Mouse (Mus musculus) MEL (cell line): ENCODE measurements around the gene Pam16. TPM values are rescaled to one million over a fixed set of nuclear protein-coding genes. Genes with fewer than 3 reads are reported as not detected.

Source experiments
- DNase-seq: peaks from one replicate; pipeline ENCODE4 v3.0.0; 2011; ENCODE audit warnings: low read depth, low spot score
- H3K27ac ChIP-seq: 2 replicates; pipeline ENCODE4 v1.5.1; 2012; ENCODE audit warnings: low read depth, mild to moderate bottlenecking, control low read depth, low read length, moderate library complexity; ENCODE audit not compliant: control insufficient read depth
- H3K27me3 ChIP-seq, 2 experiments: fragments of 150-350 bp in 1 of 2; sonication (generic) in 1 of 2; 2 replicates each; pipeline ENCODE4 v1.6.1; 2012; ENCODE audit warnings: low read length in 2 of 2, mild to moderate bottlenecking in 2 of 2, improper control_type of control experiment in 1 of 2, moderate library complexity in 1 of 2; ENCODE audit not compliant: insufficient read depth in 2 of 2, control insufficient read depth in 1 of 2
- H3K36me3 ChIP-seq, 2 experiments: 2 replicates each; pipeline ENCODE4 v1.6.1; 2012 to 2014; ENCODE audit warnings: low read length in 2 of 2, improper control_type of control experiment in 1 of 2, inconsistent platforms in 1 of 2, mild to moderate bottlenecking in 1 of 2; ENCODE audit not compliant: insufficient read depth in 2 of 2, control insufficient read depth in 1 of 2
- H3K4me1 ChIP-seq, 2 experiments: fragments of 150-350 bp in 1 of 2; sonication (generic) in 1 of 2; 2 replicates each; pipeline ENCODE4 v1.6.1; 2012; ENCODE audit warnings: low read length in 2 of 2, improper control_type of control experiment in 1 of 2, mild to moderate bottlenecking in 1 of 2; ENCODE audit not compliant: insufficient read depth in 2 of 2, control insufficient read depth in 1 of 2
- H3K4me3 ChIP-seq, 2 experiments: fragments of 150-350 bp in 1 of 2; sonication (generic) in 1 of 2; 2 replicates each; pipeline ENCODE4 v1.5.1; 2012; ENCODE audit warnings: low read depth in 2 of 2, low read length in 2 of 2, mild to moderate bottlenecking in 2 of 2, moderate library complexity in 2 of 2, control low read depth in 1 of 2, improper control_type of control experiment in 1 of 2; ENCODE audit not compliant: control insufficient read depth in 1 of 2, insufficient read depth in 1 of 2
- H3K79me2 ChIP-seq: 2 replicates; pipeline ENCODE4 v1.6.1; 2012; ENCODE audit warnings: mild to moderate bottlenecking, low read length, moderate library complexity; ENCODE audit not compliant: control insufficient read depth, poor library complexity, insufficient read depth
- H3K9ac ChIP-seq: 2 replicates; pipeline ENCODE4 v1.6.1; 2012; ENCODE audit warnings: low read depth, mild to moderate bottlenecking, control low read depth, low read length, moderate library complexity; ENCODE audit not compliant: control insufficient read depth, poor library complexity, severe bottlenecking
- H3K9me3 ChIP-seq: fragments of 150-350 bp; sonication (generic); replicated peaks from 2 replicates; pipeline ENCODE4 v1.6.1; 2012; ENCODE audit warnings: mild to moderate bottlenecking, low read length, improper control_type of control experiment, moderate library complexity; ENCODE audit not compliant: insufficient read depth
- BHLHE40 ChIP-seq: IDR thresholded peaks from 2 replicates; pipeline ENCODE4 v1.6.1; 2012; ENCODE audit warnings: low read depth, mild to moderate bottlenecking, inconsistent platforms, low read length, improper control_type of control experiment, borderline replicate concordance
- CHD1 ChIP-seq: IDR thresholded peaks from 2 replicates; pipeline ENCODE4 v1.6.1; 2012; ENCODE audit warnings: low read depth, mild to moderate bottlenecking, inconsistent platforms, low read length, improper control_type of control experiment
- CHD2 ChIP-seq: IDR thresholded peaks from 2 replicates; pipeline ENCODE4 v1.6.1; 2011; ENCODE audit warnings: low read length, improper control_type of control experiment
- E2F4 ChIP-seq: IDR thresholded peaks from 2 replicates; pipeline ENCODE4 v1.6.1; 2011; ENCODE audit warnings: low read depth, low read length, improper control_type of control experiment, borderline replicate concordance
- ETS1 ChIP-seq: IDR thresholded peaks from 2 replicates; pipeline ENCODE4 v1.6.1; 2012; ENCODE audit warnings: low read depth, mild to moderate bottlenecking, inconsistent platforms, low read length, improper control_type of control experiment, moderate library complexity
- GABPA ChIP-seq: IDR thresholded peaks from 2 replicates; pipeline ENCODE4 v1.6.1; 2012; ENCODE audit warnings: low read depth, mild to moderate bottlenecking, inconsistent platforms, low read length, improper control_type of control experiment, moderate library complexity
- MAFK ChIP-seq: IDR thresholded peaks from 2 replicates; pipeline ENCODE4 v1.6.1; 2011; ENCODE audit warnings: low read depth, mild to moderate bottlenecking, low read length, improper control_type of control experiment, borderline replicate concordance
- MAX ChIP-seq: IDR thresholded peaks from 2 replicates; pipeline ENCODE4 v1.6.1; 2011; ENCODE audit warnings: low read length, improper control_type of control experiment
- MEF2A ChIP-seq: IDR thresholded peaks from 2 replicates; pipeline ENCODE4 v1.6.1; 2014; ENCODE audit warnings: low read depth, mild to moderate bottlenecking, inconsistent platforms, low read length, improper control_type of control experiment; ENCODE audit not compliant: poor library complexity, insufficient replicate concordance, severe bottlenecking; ENCODE audit errors: extremely low read depth
- MYC ChIP-seq: IDR thresholded peaks from 2 replicates; pipeline ENCODE4 v1.6.1; 2011; ENCODE audit warnings: low read depth, mild to moderate bottlenecking, low read length, improper control_type of control experiment, moderate library complexity
- POLR2AphosphoS2 ChIP-seq: IDR thresholded peaks from 2 replicates; pipeline ENCODE4 v1.6.1; 2011; ENCODE audit warnings: low read length, improper control_type of control experiment
- RAD21 ChIP-seq: IDR thresholded peaks from 2 replicates; pipeline ENCODE4 v1.6.1; 2011; ENCODE audit warnings: mild to moderate bottlenecking, low read depth, low read length, improper control_type of control experiment
- TAL1 ChIP-seq: IDR thresholded peaks from 2 replicates; pipeline ENCODE4 v1.6.1; 2012; ENCODE audit warnings: mild to moderate bottlenecking, inconsistent platforms, low read length, moderate library complexity, mixed read lengths
- TCF12 ChIP-seq: IDR thresholded peaks from 2 replicates; pipeline ENCODE4 v1.6.1; 2014; ENCODE audit warnings: low read depth, mild to moderate bottlenecking, inconsistent platforms, low read length, improper control_type of control experiment, moderate library complexity
- USF1 ChIP-seq: IDR thresholded peaks from 2 replicates; pipeline ENCODE4 v1.6.1; 2014; ENCODE audit warnings: low read depth, mild to moderate bottlenecking, inconsistent platforms, low read length, improper control_type of control experiment, moderate library complexity
- USF2 ChIP-seq, 2 experiments: IDR thresholded peaks; 2 replicates each; pipeline ENCODE4 v1.6.1; 2011 to 2012; ENCODE audit warnings: improper control_type of control experiment in 2 of 2, low read length in 2 of 2, borderline replicate concordance in 1 of 2, inconsistent platforms in 1 of 2, low read depth in 1 of 2, mild to moderate bottlenecking in 1 of 2; ENCODE audit not compliant: insufficient read depth in 1 of 2
- ZNF384 ChIP-seq: IDR thresholded peaks from 2 replicates; pipeline ENCODE4 v1.6.1; 2012; ENCODE audit warnings: low read depth, mild to moderate bottlenecking, inconsistent platforms, low read length, improper control_type of control experiment
- polyA plus RNA-seq, 2 experiments: library from polyadenylated mRNA; stranded (reverse) in 1 of 2; unstranded in 1 of 2; fragments of >175 nt in 1 of 2; fragments of >200 nt in 1 of 2; gene quantifications; 2 replicates each; pipeline versions ENCODE4 v1.2.1 to v1.2.4; 2012; ENCODE audit warnings: low replicate concordance in 2 of 2, low read depth in 1 of 2; ENCODE audit not compliant: insufficient read length in 2 of 2, insufficient read depth in 1 of 2, missing spikeins in 1 of 2
- total RNA-seq: library from RNA; depleted of rRNA; stranded (reverse); fragments of 300-350 nt; gene quantifications from 2 replicates; pipeline ENCODE4 v1.2.3, GENCODE M21; 2012

Pam16 gene
- total and polyA plus RNA-seq, 3 experiments = 13.6 to 121 TPM; not detected in 1

DNA sequence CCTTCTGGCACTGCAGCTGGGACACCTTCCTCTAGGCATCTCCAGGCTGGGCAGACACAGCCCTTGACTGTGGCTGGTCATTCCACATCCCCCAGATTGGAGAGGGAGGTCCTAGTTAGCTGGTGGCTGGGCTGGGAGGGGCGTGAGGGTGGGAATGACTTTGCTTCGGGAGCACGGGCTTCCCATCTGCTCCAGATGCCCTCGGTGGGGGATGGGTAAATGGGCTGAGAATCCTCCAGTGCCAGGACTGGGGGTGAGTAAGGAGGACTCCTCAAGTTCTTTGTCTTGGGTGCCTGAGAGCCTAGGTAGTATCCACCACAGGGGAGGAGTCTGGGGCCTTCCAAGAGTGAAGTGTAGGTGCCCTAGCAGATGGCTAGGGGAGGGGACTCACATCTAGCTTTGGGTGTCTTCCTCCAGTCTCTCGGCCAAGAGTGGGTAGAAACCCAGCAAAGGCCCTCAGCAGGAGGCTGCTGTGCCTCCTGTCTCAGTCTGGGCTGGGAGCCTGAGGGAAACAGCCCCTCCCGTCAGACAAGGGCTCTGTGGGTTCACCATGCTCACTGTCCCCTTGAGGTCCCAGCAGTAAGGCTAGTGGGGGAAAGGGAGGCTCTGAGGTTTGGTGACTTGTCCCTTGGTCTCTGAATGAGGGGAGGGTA, 25.8 kb downstream of the Pam16 start:
- no peaks in the 10 kb centered on the region for H3K79me2 ChIP-seq
- TF ChIP-seq MEF2A = no peak
- TF ChIP-seq RAD21 = no peak
- TF ChIP-seq MAFK = no peak
- TF ChIP-seq CHD2 = no peak
- TF ChIP-seq ZNF384 = no peak
- H3K27me3 ChIP-seq = 0 out of 4 replicates have a peak, but pooled peaks cover 0 to 3% of the 10 kb centered on the region in 2 experiments
- no peaks in the 10 kb centered on the region; a peak in 1 of 4 replicates for H3K4me1 ChIP-seq
- H3K9ac ChIP-seq = no peak overlapping the region
- H3K9me3 ChIP-seq = no peaks in the 10 kb centered on the region
- no peaks in the 10 kb centered on the region for H3K36me3 ChIP-seq
- H3K4me3 ChIP-seq = no peak overlapping the region
- no peak for DNase-seq
- no peak overlapping the region for H3K27ac ChIP-seq

- Histone ChIP-seq H3K27me3 (0 out of 4 replicates have a peak, but pooled peaks cover 0 to 3% of the 10 kb centered on the region in 2 experiments), H3K9ac (no peak overlapping the region), H3K36me3 (no peaks in the 10 kb centered on the region), H3K79me2 (no peaks in the 10 kb centered on the region), H3K4me1 (no peaks in the 10 kb centered on the region; a peak in 2 of 4 replicates), H3K9me3 (no peaks in the 10 kb centered on the region), H3K27ac (no peak overlapping the region), H3K4me3 (no peak overlapping the region)
- no peak for DNase-seq
- no peak for TF ChIP-seq TAL1
- TF ChIP-seq E2F4 = no peak
- TF ChIP-seq USF1 = no peak
- TF ChIP-seq MYC = no peak
- no peak for TF ChIP-seq CHD1
- no peak for TF ChIP-seq RAD21
- TF ChIP-seq GABPA = no peak
- no peak for TF ChIP-seq TCF12
- TF ChIP-seq MAX = no peak
- TF ChIP-seq USF2 (IDR thresholded peaks at IDR 0.05; ENCODE audit: borderline replicate concordance in 1 of 2, insufficient read depth in 1 of 2, low read depth in 1 of 2, low read length in 2 of 2) = no peak
- TF ChIP-seq BHLHE40 = no peak
- no peak for TF ChIP-seq ETS1
- TF ChIP-seq CHD2 = no peak
- no peak for TF ChIP-seq POLR2AphosphoS2
Measured at GRCm38 (mm10) chr16:4598041-4598440, 26.7 kb downstream of the Pam16 start.
